Mouse (Mus musculus): ENCODE measurements around the gene Klc1.

Gene Klc1

DNA sequence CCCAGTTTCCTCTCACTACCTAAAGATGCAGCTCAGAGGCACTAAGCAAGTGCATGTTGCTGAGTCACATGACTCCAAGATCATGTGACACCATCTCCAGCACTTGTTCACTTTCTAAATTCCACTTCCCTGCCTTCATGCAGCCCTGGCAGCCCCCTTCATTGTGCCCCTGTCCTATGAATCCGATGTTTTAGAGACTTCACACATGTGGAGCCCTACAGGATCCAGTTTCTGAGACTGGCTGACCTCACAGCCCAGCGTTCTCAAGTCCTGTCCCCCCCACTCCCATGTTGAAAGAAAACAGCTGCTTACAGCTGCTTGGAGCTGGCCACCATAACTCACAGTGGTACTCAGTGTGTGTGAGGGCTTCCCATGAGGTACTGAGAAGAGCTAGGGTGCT lies 15.2 kb upstream of the Klc1 start:
- DNase-seq (ENCODE audit: inconsistent age in 2 of 2, low spot score in 1 of 2) = peak in 1 of 2 experiments; percentile 42

DNA sequence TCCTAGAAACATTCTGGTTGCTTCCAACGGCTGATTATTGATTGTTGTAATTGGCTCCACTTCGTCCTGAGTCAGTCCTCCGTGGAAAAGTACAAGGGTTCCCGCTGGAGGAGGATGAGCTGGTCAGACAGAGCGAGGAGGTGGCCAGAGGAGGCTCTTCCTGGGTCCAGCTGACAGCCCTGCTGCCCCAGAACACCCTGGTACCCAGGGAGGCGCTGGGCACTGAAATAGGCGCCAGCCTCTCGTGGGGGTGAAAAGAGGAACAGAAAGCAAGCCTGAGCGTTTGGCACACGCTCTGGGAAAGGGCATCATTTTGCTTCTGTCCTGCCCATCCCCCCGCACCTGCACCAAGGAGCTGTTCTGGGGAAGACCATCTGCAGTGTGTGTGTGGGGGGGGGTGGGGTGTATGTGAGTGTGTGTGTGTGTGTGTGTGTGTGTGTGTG lies 14.6 kb upstream of the Klc1 start:
- DNase-seq (ENCODE audit: inconsistent age in 2 of 2, low spot score in 1 of 2) = no peak

DNA sequence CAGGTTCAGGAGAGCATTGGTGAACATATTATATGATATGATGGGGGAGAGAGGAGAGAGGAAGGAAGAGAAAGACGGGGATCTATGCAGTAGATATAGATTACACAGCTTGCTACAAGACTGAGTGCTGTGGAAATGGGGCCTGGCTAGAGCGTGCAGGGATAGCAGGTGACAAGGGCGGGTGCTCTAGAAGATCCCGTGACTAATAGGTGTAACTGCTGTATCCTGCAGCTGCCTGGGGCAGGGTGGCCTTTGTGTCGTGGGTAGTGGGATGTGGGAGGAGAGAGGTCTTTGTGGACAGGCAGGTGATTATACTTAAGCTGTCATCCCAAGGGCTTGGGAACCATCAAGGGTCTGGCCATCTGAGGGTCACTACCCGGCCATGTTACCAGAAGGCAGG lies 13.4 kb upstream of the Klc1 start:
- DNase-seq (ENCODE audit: inconsistent age in 2 of 2, low spot score in 1 of 2) = no peak

GRCm38 (mm10) chr12:111746091-111746490 lies 12.6 kb upstream of the Klc1 start:
- DNase-seq (ENCODE audit: inconsistent age in 2 of 2, low spot score in 1 of 2) = peak; percentile 67 to 80

DNA sequence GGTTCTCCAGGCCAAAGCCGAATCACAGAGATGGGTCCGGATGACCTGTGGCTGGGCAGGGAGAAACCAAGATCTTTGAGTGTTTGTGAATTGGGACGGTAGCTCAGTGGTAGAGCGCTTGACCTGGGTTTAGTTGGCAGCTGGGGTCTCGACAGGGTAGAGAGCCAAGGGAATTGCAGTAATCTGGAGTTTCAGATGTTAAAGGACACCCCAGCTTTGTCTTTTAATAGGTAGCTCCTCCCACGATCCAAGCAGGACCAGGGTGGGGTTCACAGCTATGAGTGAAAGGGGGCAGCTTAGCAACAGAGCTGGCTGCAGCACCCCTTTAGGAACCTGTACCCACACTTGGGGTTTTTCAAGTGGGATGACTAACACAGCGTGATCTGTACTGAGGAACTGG lies 11.2 kb upstream of the Klc1 start:
- no peak for DNase-seq (ENCODE audit: inconsistent age in 2 of 2, low spot score in 1 of 2)

DNA sequence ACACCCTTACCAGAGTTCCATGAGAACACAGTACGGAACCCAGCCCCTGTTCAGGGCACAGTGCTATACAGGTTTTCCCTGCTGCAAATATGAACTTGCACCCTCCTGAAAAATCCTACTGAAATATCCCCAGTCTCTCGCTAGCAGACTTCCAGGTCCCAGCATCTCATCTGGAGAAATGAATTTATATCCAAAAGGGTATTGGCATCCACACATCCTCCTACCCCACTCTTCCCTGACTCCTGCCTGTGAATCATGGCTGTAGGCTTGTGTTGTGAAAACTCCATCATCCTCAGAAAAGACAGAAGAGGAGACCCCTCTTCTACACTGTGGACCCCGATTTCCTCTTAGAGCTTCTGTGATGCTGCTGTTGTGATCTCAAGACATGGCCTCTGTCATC lies 7.9 kb upstream of the Klc1 start:
- no peak for DNase-seq (ENCODE audit: inconsistent age in 2 of 2, low spot score in 1 of 2)

DNA sequence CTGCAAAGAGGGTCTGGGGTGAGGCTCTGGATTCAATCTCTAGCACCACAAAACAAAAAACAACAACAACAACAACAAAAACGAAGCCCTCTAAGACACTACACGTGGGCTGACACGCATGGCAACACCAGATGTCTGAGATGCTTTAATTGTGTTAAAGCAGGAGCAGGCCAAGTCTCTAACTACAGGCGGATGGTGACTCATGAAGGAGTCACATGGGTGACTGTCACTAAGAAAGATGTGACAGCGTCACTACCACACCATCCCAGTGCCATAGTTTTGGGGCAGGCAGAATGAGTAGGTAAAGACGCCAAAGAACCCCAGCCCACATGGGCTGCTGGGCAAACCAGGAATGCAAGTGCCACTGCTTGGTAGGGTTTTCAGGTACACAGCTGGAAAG lies 6.2 kb upstream of the Klc1 start:
- DNase-seq (ENCODE audit: inconsistent age in 2 of 2, low spot score in 1 of 2) = peak in 1 of 2 experiments; percentile 69

- DNase-seq (ENCODE audit: inconsistent age in 2 of 2, low spot score in 1 of 2) = peak in 1 of 2 experiments; percentile 35
Measured at GRCm38 (mm10) chr12:111753347-111753746, 5.3 kb upstream of the Klc1 start.

DNA sequence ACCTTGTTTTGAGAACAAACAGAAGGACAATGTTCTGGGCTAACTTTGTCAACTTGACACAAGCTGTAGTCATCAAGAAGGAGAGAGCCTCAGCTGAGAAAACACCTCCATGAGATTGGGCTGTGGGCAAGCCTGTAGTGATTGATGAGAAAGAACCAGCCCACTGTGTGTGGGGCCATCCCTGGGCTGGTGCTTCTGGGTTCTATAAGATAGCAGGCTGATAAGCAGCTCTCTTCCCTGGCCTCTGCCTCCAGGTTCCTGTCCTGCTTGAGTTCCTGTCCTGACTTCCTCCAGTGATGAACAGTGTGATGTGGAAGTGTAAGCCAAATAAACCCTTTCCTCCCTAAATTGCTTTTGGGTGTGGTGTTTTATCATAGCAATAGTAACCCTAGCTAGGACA lies 3.9 kb upstream of the Klc1 start:
- DNase-seq (ENCODE audit: inconsistent age in 2 of 2, low spot score in 1 of 2) = no peak

GRCm38 (mm10) chr12:111755231-111755630 lies 3.4 kb upstream of the Klc1 start:
- no peak for DNase-seq (ENCODE audit: inconsistent age in 2 of 2, low spot score in 1 of 2)

DNA sequence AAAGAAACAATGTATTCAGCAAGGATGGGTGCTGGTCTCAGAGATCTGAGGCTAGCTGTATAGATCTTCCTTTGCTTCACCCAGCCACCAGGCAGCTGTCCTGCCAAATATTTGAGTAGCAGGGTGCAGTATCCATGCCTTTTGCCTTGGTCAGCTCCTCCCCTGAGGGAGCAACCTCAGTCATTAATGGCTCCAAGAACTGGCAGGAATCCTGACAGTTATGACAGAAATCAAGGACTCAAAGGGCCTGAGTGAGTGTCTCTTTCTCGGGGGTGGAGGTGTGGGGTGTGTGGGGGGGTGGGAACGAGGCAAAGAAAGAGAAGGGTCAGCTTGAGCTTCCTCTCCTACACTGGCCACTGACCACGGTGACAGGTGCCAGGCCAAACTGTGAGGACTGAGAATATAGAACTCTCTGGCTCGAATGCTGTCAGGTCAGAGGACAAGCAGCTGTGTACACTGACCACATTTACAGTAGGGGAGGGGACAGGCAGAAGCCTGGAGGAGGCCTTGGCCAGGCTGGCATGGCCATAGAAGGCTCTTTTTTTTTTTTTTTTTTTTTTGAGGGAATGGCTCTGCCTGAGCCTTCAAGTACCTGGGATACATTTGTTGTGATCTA lies 2.5 kb upstream of the Klc1 start:
- peak in 1 of 2 experiments; percentile 79 for DNase-seq (ENCODE audit: inconsistent age in 2 of 2, low spot score in 1 of 2)

GRCm38 (mm10) chr12:111756698-111757082 lies 2.0 kb upstream of the Klc1 start:
- no peak for DNase-seq (ENCODE audit: inconsistent age in 2 of 2, low spot score in 1 of 2)

DNA sequence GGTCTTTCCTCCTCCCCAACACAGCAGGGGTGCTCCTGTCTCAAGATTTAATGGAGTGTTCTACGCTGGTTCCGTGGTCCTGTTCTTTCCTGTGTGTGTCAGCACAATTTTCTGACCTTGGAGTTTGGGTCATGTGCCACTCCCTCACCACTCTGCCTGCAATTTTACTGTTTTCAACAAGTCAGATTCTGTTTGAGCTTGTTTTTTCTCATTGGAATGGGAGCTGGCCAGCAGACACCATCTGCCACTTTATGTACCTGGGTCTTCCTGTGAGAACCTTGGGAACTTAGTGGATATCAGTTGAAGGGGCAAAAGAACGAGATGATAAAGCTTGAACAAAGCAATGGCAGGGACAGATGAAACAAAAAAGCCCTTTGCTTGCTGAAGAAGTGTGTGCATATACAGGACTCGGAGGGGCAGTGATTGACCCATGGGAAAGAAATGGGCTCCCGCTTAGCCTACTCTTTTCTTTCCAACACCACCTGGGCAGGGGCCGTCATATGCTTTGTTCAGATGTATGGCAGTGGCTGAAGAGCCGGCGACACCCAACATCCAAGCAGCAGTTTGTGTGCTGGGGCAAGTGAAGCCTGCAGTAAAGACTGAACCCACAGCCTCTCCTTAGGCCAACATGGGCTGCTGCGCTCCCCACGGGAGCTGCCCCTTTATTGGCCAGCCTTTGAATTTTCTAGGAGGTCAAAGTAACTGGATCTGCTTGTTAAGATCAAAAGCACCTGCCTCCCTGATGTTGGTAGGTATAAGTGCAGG lies 906 bp upstream of the Klc1 start:
- DNase-seq (ENCODE audit: inconsistent age in 2 of 2, low spot score in 1 of 2) = peak in 1 of 2 experiments; percentile 59

DNA sequence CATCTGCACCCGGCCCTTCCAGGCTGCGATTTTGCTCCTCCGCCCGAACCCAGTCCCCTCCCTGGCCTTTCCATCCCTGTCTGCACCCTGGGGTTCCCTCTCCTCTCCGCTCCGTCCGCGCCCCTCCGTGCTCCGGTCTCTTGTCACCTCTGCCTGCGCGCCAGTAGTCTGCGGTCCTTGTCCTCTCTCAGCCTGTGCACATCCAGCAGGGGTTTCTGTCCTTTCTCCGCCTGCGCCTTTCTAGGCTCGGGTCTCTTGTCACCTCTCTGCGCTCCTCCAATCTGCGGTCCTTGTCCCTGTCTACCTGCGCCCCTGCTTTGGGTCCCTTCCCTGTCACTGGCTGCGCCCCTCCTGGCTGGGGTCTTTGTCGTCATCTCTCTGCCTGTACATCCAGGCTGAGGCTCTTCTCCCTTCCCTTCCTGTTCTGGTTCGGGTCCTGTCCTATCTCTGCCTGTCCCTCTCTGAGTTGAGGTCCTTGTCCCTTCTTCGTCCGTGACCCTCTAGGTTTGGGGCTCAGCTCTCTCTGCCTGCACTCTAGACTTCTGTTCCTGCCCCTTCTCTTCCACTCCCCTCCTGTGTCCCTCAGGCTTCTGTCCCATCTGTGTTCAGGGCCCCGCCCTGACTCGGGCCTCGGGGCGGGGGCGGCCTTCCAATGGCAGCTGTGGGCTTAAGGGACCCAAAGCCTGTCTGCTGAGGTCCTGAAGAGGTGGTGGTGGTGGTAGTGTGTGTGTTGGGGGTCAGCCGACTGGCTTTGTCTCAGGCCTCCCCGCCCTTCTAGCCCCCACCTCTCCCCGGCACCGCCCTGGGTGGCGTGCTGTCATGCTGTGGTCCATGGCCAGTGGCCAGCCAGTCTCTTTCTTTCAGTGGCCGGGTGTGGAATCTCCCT lies 770 bp downstream of the Klc1 start:
- peak; percentile 70 to 86 for DNase-seq (ENCODE audit: inconsistent age in 2 of 2, low spot score in 1 of 2)

- DNase-seq (ENCODE audit: inconsistent age in 2 of 2, low spot score in 1 of 2) = no peak
Measured at GRCm38 (mm10) chr12:111760306-111760908, 1.8 kb downstream of the Klc1 start.

GRCm38 (mm10) chr12:111762620-111763280 lies 4.1 kb downstream of the Klc1 start:
- no peak for DNase-seq (ENCODE audit: inconsistent age in 2 of 2, low spot score in 1 of 2)

- no peak for DNase-seq (ENCODE audit: inconsistent age in 2 of 2, low spot score in 1 of 2)
Measured at GRCm38 (mm10) chr12:111766313-111767236, 7.9 kb downstream of the Klc1 start.

DNA sequence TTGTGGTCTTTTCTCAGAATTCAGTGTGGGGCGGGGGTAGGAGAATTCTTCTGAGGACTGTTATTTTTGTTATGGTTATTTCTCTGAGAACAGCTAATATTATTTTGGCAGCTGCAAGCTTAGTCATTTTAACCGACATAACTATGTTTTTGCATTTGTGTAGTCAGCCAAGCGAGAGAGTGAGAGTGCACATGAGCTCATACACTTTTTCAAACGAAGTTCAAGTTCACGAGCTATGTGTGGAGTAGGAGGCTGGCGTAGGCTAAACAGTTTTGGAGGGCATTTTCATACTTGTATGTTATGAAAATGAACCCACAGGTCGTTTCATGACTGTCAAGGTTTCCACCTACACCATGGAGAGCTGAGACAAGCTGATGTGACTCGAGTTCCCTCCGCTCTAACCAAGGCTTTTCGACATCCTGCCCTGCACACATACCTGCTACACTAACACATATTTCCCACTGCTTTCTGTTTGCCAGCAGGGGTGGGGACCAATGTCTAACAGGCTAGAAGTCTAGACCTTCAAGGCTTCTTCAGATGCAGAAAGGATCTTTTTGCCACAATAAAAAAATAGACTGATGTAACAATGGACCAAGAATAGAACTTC lies 9.8 kb downstream of the Klc1 start:
- no peak for DNase-seq (ENCODE audit: inconsistent age in 2 of 2, low spot score in 1 of 2)

- peak; percentile 48 to 54 for DNase-seq (ENCODE audit: inconsistent age in 2 of 2, low spot score in 1 of 2)
Measured at GRCm38 (mm10) chr12:111769306-111769705, 10.7 kb downstream of the Klc1 start.

Data from adrenal gland, adult (tissue).